Mouse (Mus musculus): Measurements from ENCODE around the gene Cpt1b. TPM values are rescaled to one million over a fixed set of nuclear protein-coding genes. Genes with fewer than 3 reads are reported as not detected.

Gene Cpt1b
- polyA plus RNA-seq, 1 experiment from 2014 or later, result 0.69 TPM

GRCm38 (mm10) chr15:89404831-89405623 is 20.6 kb downstream of the Cpt1b start:
- H3K4me2 ChIP-seq (replicated peaks), result no peak overlapping the region
- no peaks in the 10 kb centered on the region for H3K4me1 ChIP-seq (replicated peaks)
- no peak overlapping the region for H3K27ac ChIP-seq
- no peak overlapping the region for H3K4me3 ChIP-seq (replicated peaks)
- 81% methylated on average over 10 of the region's 10 CpGs for WGBS
- H3K9ac ChIP-seq, result no peak overlapping the region
- no peak for ATAC-seq
- no peaks in the 10 kb centered on the region for H3K27me3 ChIP-seq (replicated peaks)
- no peaks in the 10 kb centered on the region for H3K9me3 ChIP-seq
- no peaks in the 10 kb centered on the region for H3K36me3 ChIP-seq

DNA sequence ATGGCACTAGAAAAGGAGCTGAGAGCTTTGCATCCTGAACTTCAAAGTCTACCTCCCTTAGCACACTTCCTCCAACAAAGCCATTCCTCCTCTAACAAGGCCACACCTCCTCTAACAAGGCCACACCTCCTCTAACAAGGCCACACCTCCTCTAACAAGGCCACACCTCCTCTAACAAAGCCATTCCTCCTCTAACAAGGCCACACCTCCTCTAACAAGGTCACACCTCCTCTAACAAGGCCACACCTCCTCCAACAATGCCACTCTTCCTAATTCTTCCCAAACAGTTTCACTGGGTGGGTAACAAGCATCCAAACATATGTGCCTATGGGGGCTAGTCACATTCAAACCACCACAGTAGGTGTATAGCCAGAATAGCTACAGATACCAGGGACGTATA is 23.2 kb downstream of the Cpt1b start:
- no peak for ATAC-seq
- Histone ChIP-seq H3K9me3 (no peaks in the 10 kb centered on the region), H3K27me3 (replicated peaks) (no peaks in the 10 kb centered on the region), H3K4me2 (replicated peaks) (no peak overlapping the region), H3K4me1 (replicated peaks) (no peaks in the 10 kb centered on the region), H3K27ac (no peak overlapping the region), H3K36me3 (no peaks in the 10 kb centered on the region), H3K9ac (no peak overlapping the region), H3K4me3 (replicated peaks) (no peak overlapping the region)
- WGBS, result 74% methylated on average over 1 of the region's 1 CpGs

DNA sequence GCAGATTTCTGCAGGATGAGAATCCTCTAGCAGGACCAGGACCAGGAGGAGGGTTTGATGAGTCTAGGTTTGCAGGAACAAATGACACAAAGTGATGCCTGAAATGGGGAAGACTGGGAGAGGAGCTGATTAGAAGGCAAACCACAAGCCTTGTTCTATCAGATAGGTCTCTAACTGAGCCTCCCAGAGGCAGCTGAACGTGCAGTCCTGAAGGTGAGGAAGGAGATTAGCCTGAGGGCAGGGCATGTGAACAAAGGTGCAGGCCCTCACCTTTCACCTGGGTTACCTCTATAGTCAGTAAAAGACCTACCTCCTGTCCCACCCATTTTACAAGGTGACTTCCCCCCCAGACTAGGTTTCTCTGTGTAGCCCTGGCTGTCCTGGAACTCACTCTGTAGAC is 25.9 kb downstream of the Cpt1b start:
- ATAC-seq, result 0 out of 2 replicates have a peak, but pooled peaks have one; percentile 35
- Histone ChIP-seq H3K4me3 (replicated peaks) (no peak overlapping the region), H3K27ac (no peak overlapping the region), H3K4me1 (replicated peaks) (no peaks in the 10 kb centered on the region), H3K4me2 (replicated peaks) (no peak overlapping the region), H3K9me3 (no peaks in the 10 kb centered on the region), H3K36me3 (no peaks in the 10 kb centered on the region), H3K9ac (no peak overlapping the region), H3K27me3 (replicated peaks) (no peaks in the 10 kb centered on the region)
- 57% methylated on average over 1 of the region's 1 CpGs for WGBS

GRCm38 (mm10) chr15:89398146-89398545 is 27.5 kb downstream of the Cpt1b start:
- Histone ChIP-seq H3K4me2 (replicated peaks) (no peak overlapping the region), H3K9me3 (no peaks in the 10 kb centered on the region), H3K4me1 (replicated peaks) (no peaks in the 10 kb centered on the region), H3K9ac (no peak overlapping the region), H3K27ac (no peak overlapping the region), H3K4me3 (replicated peaks) (no peak overlapping the region), H3K36me3 (no peaks in the 10 kb centered on the region), H3K27me3 (replicated peaks) (no peaks in the 10 kb centered on the region)
- ATAC-seq, result no peak
- 77% methylated on average over 2 of the region's 2 CpGs for WGBS

DNA sequence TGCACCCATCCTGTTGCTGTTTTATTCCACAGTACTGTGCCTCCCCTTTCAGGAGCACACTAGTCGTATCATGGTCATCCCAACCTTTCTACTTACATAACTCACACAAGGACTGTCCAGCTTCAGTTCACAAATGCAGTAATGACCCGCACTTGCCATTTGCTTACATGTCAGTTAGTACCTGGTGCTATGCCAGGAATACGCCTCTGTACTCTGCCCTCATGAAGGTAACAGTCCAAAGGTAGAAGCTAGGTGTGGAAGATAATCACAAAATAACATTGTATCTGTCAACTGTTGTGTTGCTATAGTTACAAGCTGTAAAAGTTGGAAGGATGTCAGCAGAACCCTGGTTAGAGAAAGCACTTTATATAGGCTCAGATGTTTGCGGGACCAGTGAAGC is 28.8 kb downstream of the Cpt1b start:
- H3K27ac ChIP-seq, result no peak overlapping the region
- H3K27me3 ChIP-seq (replicated peaks), result no peaks in the 10 kb centered on the region
- no peaks in the 10 kb centered on the region for H3K36me3 ChIP-seq
- H3K9ac ChIP-seq, result no peak overlapping the region
- no peaks in the 10 kb centered on the region for H3K9me3 ChIP-seq
- H3K4me1 ChIP-seq (replicated peaks), result no peaks in the 10 kb centered on the region
- ATAC-seq, result peak; percentile 90
- no peak overlapping the region for H3K4me3 ChIP-seq (replicated peaks)
- 71% methylated on average over 4 of the region's 4 CpGs for WGBS
- H3K4me2 ChIP-seq (replicated peaks), result no peak overlapping the region

GRCm38 (mm10) chr15:89390081-89390480 is 35.6 kb downstream of the Cpt1b start:
- Histone ChIP-seq H3K4me2 (replicated peaks) (no peak overlapping the region), H3K27me3 (replicated peaks) (0 out of 2 replicates have a peak, but pooled peaks cover 2% of the 10 kb centered on the region), H3K9ac (no peak overlapping the region), H3K36me3 (no peaks in the 10 kb centered on the region), H3K9me3 (no peaks in the 10 kb centered on the region), H3K27ac (no peak overlapping the region), H3K4me3 (replicated peaks) (no peak overlapping the region), H3K4me1 (replicated peaks) (no peaks in the 10 kb centered on the region)
- ATAC-seq, result no peak
- 93% methylated on average over 10 of the region's 10 CpGs for WGBS

- Histone ChIP-seq H3K9me3 (no peaks in the 10 kb centered on the region), H3K27me3 (replicated peaks) (0 out of 2 replicates have a peak, but pooled peaks cover 6% of the 10 kb centered on the region), H3K36me3 (no peaks in the 10 kb centered on the region), H3K4me3 (replicated peaks) (no peak overlapping the region), H3K27ac (no peak overlapping the region), H3K9ac (no peak overlapping the region), H3K4me2 (replicated peaks) (no peak overlapping the region), H3K4me1 (replicated peaks) (no peaks in the 10 kb centered on the region)
- WGBS, result 42% methylated on average over 12 of the region's 12 CpGs
- no peak for ATAC-seq
These were observed 38.5 kb downstream of the Cpt1b start for GRCm38 (mm10) chr15:89387127-89387526.

GRCm38 (mm10) chr15:89384617-89385016 is 41.0 kb downstream of the Cpt1b start, which contains the start of gene Klhdc7b:
Gene Klhdc7b (plus strand): TSS chr15:89384917.
- H3K9me3 ChIP-seq, result no peaks in the 10 kb centered on the region
- peaks cover 7% of the 10 kb centered on the region for H3K27me3 ChIP-seq (replicated peaks)
- H3K4me1 ChIP-seq (replicated peaks), result 0 out of 2 replicates have a peak, but pooled peaks cover under 1% of the 10 kb centered on the region
- no peak within 1 kb of the TSS for H3K27ac ChIP-seq
- no peaks in the 10 kb centered on the region for H3K36me3 ChIP-seq
- 92% methylated on average over 7 of the region's 7 CpGs for WGBS
- ATAC-seq, result no peak
- H3K9ac ChIP-seq, result no peak within 1 kb of the TSS
- H3K4me3 ChIP-seq (replicated peaks), result no peak within 1 kb of the TSS
- H3K4me2 ChIP-seq (replicated peaks), result no peak within 1 kb of the TSS

GRCm38 (mm10) chr15:89379429-89379828 is 46.2 kb downstream of the Cpt1b start:
- Histone ChIP-seq H3K27me3 (replicated peaks) (peaks cover 39% of the 10 kb centered on the region), H3K9me3 (no peaks in the 10 kb centered on the region), H3K4me1 (replicated peaks) (peaks cover 25% of the 10 kb centered on the region), H3K27ac (no peak overlapping the region), H3K36me3 (no peaks in the 10 kb centered on the region), H3K4me2 (replicated peaks) (peak overlapping the region; percentile 78), H3K9ac (peak overlapping the region; percentile 24; the same call in 1 of the 2 replicates), H3K4me3 (replicated peaks) (peak overlapping the region; percentile 36)
- 11% methylated on average over 10 of the region's 10 CpGs for WGBS
- no peak for ATAC-seq

DNA sequence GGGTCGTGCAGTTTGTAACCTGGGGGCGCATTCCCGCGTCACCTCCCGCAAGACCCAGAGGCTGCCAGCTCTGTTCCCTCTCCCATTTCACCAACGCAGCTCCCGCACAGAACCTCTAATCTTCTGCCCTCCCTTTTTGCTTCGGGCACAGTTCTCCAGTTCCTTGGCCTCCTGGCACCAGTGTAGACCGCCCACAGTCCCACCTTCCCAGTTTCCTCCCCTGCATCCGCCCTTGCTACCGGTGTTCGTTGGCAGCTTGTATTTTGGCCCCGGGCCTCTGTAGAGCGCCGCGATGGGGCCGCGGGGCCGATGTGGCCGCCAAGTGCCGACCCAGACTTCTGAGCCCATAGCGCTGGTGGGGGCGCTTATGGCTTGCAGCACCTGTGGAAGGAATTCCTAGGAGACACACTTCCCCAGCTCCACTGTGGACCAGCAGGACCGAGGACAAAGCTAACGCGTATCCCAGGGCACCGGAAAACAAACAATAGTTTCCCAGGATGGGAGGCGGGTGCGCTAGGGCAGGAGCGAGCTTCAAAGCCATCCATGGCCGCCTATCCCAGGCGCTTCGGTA is 46.7 kb downstream of the Cpt1b start, which contains the start of gene Odf3b:
Odf3b (minus strand) TSS at position 452 of the 571 bp plus-strand sequence.
- Histone ChIP-seq H3K27me3 (replicated peaks) (peaks cover 39% of the 10 kb centered on the region), H3K9ac (peak within 1 kb of the TSS; percentile 24; the same call in 1 of the 2 replicates), H3K27ac (no peak within 1 kb of the TSS), H3K36me3 (no peaks in the 10 kb centered on the region), H3K4me1 (replicated peaks) (peaks cover 27% of the 10 kb centered on the region), H3K4me2 (replicated peaks) (peak within 1 kb of the TSS; percentile 78), H3K9me3 (no peaks in the 10 kb centered on the region), H3K4me3 (replicated peaks) (peak within 1 kb of the TSS; percentile 36)
- 1% methylated on average over 33 of the region's 33 CpGs for WGBS
- no peak for ATAC-seq

GRCm38 (mm10) chr15:89377938-89378828 is 47.5 kb downstream of the Cpt1b start:
- Histone ChIP-seq H3K36me3 (no peaks in the 10 kb centered on the region), H3K4me3 (replicated peaks) (peak overlapping the region; percentile 36), H3K4me2 (replicated peaks) (peak overlapping the region; percentile 78), H3K9ac (peak overlapping the region; percentile 24; the same call in 1 of the 2 replicates), H3K9me3 (no peaks in the 10 kb centered on the region), H3K27me3 (replicated peaks) (peaks cover 39% of the 10 kb centered on the region), H3K27ac (no peak overlapping the region), H3K4me1 (replicated peaks) (peaks cover 29% of the 10 kb centered on the region)
- ATAC-seq, result no peak
- WGBS, result 12% methylated on average over 46 of the region's 46 CpGs

DNA sequence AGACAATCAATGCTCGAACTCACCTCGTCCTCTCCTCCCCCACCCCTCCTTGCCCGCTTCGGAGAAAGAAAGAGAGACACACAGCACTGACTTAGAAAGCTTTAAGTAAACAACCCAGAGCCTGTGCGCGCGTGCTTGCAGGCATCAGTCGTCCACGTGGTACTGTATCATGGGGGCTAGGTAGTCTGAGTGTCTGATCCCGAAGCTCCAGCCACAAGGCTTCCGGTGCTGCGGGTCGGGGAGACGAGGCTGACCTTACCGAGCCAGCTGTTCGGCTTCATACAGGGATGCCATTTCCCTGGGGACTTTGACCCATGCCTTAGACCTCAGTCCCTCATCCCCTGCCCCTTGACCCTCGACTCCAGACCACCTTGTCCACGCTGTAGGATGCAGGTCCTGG is 48.3 kb downstream of the Cpt1b start:
- H3K9ac ChIP-seq, result no peak overlapping the region
- no peak overlapping the region; the same call in 1 of the 2 replicates for H3K4me3 ChIP-seq (replicated peaks)
- 5% methylated on average over 18 of the region's 18 CpGs for WGBS
- peaks cover 1% of the 10 kb centered on the region; the same call in 1 of the 2 replicates for H3K36me3 ChIP-seq
- H3K27ac ChIP-seq, result no peak overlapping the region
- ATAC-seq, result no peak
- peak overlapping the region; percentile 34 for H3K4me2 ChIP-seq (replicated peaks)
- H3K9me3 ChIP-seq, result no peaks in the 10 kb centered on the region
- H3K4me1 ChIP-seq (replicated peaks), result peaks cover 37% of the 10 kb centered on the region
- H3K27me3 ChIP-seq (replicated peaks), result peaks cover 35% of the 10 kb centered on the region
